Mouse (Mus musculus): ENCODE data around the gene Snta1. TPM values are rescaled to one million over a fixed set of nuclear protein-coding genes. Genes with fewer than 3 reads are reported as not detected.

Snta1 gene
- polyA plus RNA-seq, 1 experiment: 33.7 TPM

DNA sequence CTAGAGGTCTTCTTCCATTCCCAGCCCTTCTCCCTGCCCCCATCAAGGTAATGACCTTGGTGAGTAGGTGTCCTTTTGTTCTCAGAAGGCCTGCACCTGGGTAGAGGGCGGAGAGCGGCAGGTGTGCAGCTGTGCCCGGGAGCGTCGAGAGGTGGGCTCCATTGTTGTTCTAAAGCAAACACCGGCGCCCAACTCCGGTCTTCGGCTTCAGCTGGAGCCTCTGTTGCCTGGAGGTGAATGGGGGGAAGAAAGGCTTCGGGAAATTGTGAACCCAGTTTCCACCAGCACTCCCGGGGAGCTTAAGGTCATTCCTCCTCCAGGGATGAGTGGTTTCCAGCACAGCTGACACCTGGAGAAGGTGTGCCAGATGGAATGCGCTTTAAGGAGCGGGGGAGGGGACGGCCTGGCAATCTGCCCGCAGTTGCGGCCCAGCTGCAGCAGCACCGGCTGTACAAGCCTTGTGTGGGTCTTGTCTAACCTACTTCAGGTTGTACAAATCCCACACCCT, 20.0 kb upstream of the Snta1 start:
- 45% methylated on average over 17 of the region's 17 CpGs for WGBS
- H3K4me1 ChIP-seq (ENCODE audit: control insufficient read depth, insufficient read depth, low read length): peaks cover 3% of the 10 kb centered on the region
- H3K27ac ChIP-seq (ENCODE audit: insufficient read depth, low read length): no peak overlapping the region
- H3K4me3 ChIP-seq (replicated peaks; ENCODE audit: insufficient read depth, low read depth, low read length): no peak overlapping the region
- no peaks in the 10 kb centered on the region for H3K27me3 ChIP-seq (ENCODE audit: control insufficient read depth, insufficient read depth, low read length)
- DNase-seq: no peak
- TF ChIP-seq CTCF (IDR thresholded peaks at IDR 0.05; ENCODE audit: borderline replicate concordance, insufficient read depth, low read depth, low read length) (no peak), POLR2A (IDR thresholded peaks at IDR 0.05; ENCODE audit: borderline replicate concordance, insufficient read depth, low read length) (no peak)

DNA sequence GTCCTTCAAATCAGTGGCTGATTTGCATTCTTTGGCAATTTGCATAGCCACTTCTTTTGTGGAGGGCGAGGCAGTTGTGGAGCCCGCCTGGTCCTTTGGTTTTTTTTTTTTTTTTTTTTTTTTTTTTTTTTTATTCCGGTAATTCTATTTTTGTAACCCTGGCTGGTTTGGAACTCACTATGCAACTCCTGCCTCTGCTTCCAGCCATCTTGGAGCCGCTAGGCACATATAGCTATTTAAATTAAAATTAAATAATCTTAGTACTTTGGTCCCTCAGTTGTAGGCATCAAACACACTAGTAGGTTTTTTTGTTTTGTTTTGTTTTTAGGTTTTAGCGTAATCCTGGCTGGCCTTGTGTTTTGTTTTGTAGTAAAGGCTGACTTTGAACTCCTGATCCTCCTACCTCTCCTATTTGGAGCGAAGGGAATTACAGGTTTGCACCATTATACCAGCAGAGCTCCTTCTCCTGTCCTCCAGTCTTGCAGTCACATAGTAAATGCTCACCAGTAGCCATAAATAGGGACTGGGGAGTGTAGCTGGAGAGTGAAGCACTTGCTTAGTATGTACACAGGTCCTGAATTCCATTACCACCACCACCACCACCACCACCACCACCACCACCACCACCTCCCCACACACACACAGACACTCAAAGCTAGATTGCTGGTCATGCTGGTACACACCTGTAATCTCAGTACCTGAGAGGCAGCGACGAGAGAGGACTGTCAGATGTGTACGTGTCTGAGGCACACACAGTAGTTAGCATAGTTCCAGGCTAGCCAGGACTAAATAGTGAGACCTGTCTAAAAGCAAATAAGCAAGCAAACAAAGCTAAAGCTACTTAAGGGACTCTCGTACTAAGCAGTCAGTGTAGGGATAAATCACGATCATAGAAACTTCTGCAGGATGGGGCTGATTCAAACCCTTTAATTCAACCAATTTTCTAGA, 19.3 kb upstream of the Snta1 start:
- no peaks in the 10 kb centered on the region for H3K27me3 ChIP-seq (ENCODE audit: control insufficient read depth, insufficient read depth, low read length)
- no peak for TF ChIP-seq POLR2A (IDR thresholded peaks at IDR 0.05; ENCODE audit: borderline replicate concordance, insufficient read depth, low read length)
- TF ChIP-seq CTCF (IDR thresholded peaks at IDR 0.05; ENCODE audit: borderline replicate concordance, insufficient read depth, low read depth, low read length): no peak
- DNase-seq: no peak
- 80% methylated on average over 11 of the region's 11 CpGs for WGBS
- H3K27ac ChIP-seq (ENCODE audit: insufficient read depth, low read length): no peak overlapping the region
- peaks cover under 1% of the 10 kb centered on the region for H3K4me1 ChIP-seq (ENCODE audit: control insufficient read depth, insufficient read depth, low read length)
- H3K4me3 ChIP-seq (replicated peaks; ENCODE audit: insufficient read depth, low read depth, low read length): peak overlapping the region; percentile 18

DNA sequence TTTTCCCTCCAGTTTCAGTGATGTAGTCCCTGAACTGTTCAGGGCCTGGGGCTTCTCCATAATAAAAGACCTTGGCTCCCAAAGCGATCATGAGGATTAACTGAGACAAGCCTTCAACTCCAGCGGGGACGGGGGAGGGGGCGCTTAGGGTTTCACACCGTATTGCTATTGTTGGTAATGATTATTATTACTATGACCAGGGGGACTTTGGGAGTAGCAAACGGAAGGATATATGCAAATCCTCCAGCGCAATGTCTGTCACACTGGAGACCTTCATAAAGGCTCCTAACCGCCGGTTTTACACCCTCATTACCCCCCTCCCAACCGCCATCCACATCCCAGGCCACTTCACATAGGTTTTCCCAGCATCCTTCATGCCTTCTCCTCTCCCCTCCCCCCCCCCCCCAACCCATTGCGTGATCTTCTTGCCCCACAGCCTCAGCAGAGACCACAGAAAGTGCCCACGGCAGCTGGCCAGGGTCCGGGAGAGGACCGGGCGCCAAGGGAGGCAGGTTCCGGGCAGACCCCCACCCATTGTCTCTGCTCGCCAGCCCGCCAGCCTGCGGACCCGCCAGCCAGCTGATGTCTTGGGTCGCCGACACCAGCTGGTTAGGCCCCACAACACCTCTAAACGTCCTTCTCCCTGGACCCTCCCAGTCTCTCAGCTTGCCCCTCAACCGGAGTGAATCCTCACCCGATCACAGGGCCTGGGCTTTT, 18.4 kb upstream of the Snta1 start:
- 23% methylated on average over 25 of the region's 25 CpGs for WGBS

DNA sequence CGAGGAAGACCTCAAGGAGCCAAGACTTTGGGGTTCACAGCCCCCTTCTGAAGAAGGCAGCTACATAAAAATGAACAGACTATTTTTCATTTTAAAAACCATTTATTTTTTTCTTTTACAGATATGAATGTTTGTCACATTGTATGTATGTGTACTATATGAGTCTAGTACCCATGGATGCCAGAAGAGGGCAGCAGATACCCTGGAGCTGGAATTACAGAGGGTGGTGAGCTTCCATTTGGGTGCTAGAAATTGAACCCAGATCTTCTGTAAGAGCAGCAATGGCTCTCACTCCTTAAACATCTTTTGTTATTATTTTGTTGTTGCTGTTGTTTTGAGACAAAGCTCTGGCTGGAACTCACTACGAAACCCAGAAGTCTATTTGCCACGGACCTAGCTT, 17.6 kb upstream of the Snta1 start:
- Histone ChIP-seq H3K4me3 (replicated peaks; ENCODE audit: insufficient read depth, low read depth, low read length) (no peak overlapping the region), H3K4me1 (ENCODE audit: control insufficient read depth, insufficient read depth, low read length) (peaks cover 12% of the 10 kb centered on the region), H3K27ac (ENCODE audit: insufficient read depth, low read length) (no peak overlapping the region), H3K27me3 (ENCODE audit: control insufficient read depth, insufficient read depth, low read length) (no peaks in the 10 kb centered on the region)
- TF ChIP-seq CTCF (IDR thresholded peaks at IDR 0.05; ENCODE audit: borderline replicate concordance, insufficient read depth, low read depth, low read length): no peak
- no peak for TF ChIP-seq POLR2A (IDR thresholded peaks at IDR 0.05; ENCODE audit: borderline replicate concordance, insufficient read depth, low read length)
- DNase-seq: no peak
- 97% methylated on average over 3 of the region's 3 CpGs for WGBS

More for the DNA sequence above, 18.4 kb upstream of the Snta1 start:
- Histone ChIP-seq H3K27me3 (ENCODE audit: control insufficient read depth, insufficient read depth, low read length) (no peaks in the 10 kb centered on the region), H3K27ac (ENCODE audit: insufficient read depth, low read length) (no peak overlapping the region), H3K4me1 (ENCODE audit: control insufficient read depth, insufficient read depth, low read length) (peaks cover 4% of the 10 kb centered on the region), H3K4me3 (replicated peaks; ENCODE audit: insufficient read depth, low read depth, low read length) (peak overlapping the region; percentile 18)
- DNase-seq: no peak
- TF ChIP-seq CTCF (IDR thresholded peaks at IDR 0.05; ENCODE audit: borderline replicate concordance, insufficient read depth, low read depth, low read length) (no peak), POLR2A (IDR thresholded peaks at IDR 0.05; ENCODE audit: borderline replicate concordance, insufficient read depth, low read length) (no peak)

DNA sequence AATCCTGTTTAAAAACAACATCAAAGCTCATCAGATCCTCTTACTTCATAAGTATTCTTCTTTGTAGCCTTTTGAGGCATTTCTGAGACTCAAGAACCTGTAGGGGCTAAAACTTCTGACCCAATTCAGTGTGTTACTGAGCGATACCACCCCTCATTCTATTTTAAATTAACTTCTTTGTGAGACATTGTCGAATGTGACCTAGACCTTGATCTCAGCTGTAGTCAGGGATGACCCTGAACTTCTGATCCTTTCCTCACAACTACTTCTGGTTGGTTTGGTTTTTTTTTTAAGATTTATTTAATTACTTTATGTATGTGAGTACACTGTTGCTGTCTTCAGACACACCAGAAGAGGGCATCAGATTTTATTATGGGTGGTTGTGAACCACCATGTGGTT, 15.6 kb upstream of the Snta1 start:
- H3K27me3 ChIP-seq (ENCODE audit: control insufficient read depth, insufficient read depth, low read length): no peaks in the 10 kb centered on the region
- WGBS: 97% methylated on average over 2 of the region's 2 CpGs
- TF ChIP-seq POLR2A (IDR thresholded peaks at IDR 0.05; ENCODE audit: borderline replicate concordance, insufficient read depth, low read length): no peak
- TF ChIP-seq CTCF (IDR thresholded peaks at IDR 0.05; ENCODE audit: borderline replicate concordance, insufficient read depth, low read depth, low read length): no peak
- H3K4me3 ChIP-seq (replicated peaks; ENCODE audit: insufficient read depth, low read depth, low read length): no peak overlapping the region
- DNase-seq: no peak
- H3K27ac ChIP-seq (ENCODE audit: insufficient read depth, low read length): no peak overlapping the region
- H3K4me1 ChIP-seq (ENCODE audit: control insufficient read depth, insufficient read depth, low read length): peaks cover 12% of the 10 kb centered on the region

DNA sequence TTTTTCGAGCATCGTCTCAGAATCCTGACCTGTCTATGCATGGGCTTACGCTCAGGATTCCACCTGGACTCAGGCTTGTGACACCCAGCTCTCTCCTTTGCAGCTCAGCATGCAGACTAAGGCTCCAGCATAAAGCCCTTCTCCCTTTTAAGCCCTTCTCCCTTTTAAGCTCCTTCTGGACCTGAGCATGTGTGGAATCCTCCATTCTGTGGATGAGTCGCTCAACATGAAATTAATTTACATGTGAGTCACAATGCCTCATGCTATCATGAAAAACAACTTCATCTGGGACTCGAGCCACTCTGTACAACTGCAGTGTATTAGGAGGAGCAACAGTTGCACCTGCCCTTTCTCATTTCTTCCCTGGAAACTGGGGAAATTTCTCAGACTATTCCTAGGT, 14.3 kb upstream of the Snta1 start:
- DNase-seq: no peak
- Histone ChIP-seq H3K4me1 (ENCODE audit: control insufficient read depth, insufficient read depth, low read length) (peaks cover 12% of the 10 kb centered on the region), H3K27me3 (ENCODE audit: control insufficient read depth, insufficient read depth, low read length) (no peaks in the 10 kb centered on the region), H3K4me3 (replicated peaks; ENCODE audit: insufficient read depth, low read depth, low read length) (no peak overlapping the region), H3K27ac (ENCODE audit: insufficient read depth, low read length) (no peak overlapping the region)
- 48% methylated on average over 5 of the region's 5 CpGs for WGBS
- no peak for TF ChIP-seq POLR2A (IDR thresholded peaks at IDR 0.05; ENCODE audit: borderline replicate concordance, insufficient read depth, low read length)
- TF ChIP-seq CTCF (IDR thresholded peaks at IDR 0.05; ENCODE audit: borderline replicate concordance, insufficient read depth, low read depth, low read length): no peak

DNA sequence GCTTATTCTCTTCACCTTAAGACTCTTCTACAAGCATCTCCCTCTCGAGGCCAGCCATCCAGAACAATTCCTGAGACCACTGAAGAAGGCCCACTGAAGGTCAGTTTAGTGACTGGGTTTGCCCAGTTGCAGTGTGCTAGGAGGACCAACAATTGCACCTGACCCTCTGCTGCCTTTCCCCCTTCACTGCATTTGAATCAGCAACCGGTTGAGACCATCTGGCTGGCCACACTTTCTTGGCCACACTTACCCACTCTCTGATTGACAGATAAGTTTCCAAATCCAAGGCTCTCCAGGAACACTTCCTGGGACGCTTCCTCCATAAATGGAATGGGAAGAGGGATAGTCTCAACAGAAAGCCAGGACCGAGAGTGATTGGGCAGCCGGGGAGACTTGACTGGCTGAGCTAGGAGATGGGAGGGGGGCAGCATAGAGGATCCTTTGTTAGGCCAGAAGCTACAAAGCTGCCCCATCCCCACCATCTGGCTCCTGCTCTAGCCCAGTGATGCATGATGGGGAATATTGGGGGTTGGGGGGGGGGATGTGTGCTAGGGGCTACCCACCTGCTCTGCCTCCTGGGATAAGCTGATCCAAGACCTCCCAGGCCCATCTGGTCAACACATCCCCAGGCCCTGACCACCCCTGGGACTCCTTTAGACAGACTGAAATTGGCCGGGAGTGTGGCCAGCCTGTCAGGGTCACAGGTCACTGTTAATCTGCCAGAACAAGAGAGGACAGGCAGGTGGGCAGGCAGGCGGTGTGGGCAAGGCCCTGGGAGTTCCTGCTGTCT, 13.2 kb upstream of the Snta1 start:
- H3K27ac ChIP-seq (ENCODE audit: insufficient read depth, low read length): no peak overlapping the region
- no peaks in the 10 kb centered on the region for H3K27me3 ChIP-seq (ENCODE audit: control insufficient read depth, insufficient read depth, low read length)
- no peak overlapping the region for H3K4me3 ChIP-seq (replicated peaks; ENCODE audit: insufficient read depth, low read depth, low read length)
- TF ChIP-seq CTCF (IDR thresholded peaks at IDR 0.05; ENCODE audit: borderline replicate concordance, insufficient read depth, low read depth, low read length) (no peak), POLR2A (IDR thresholded peaks at IDR 0.05; ENCODE audit: borderline replicate concordance, insufficient read depth, low read length) (no peak)
- peak; percentile 48 to 65 for DNase-seq
- WGBS: 14% methylated on average over 7 of the region's 7 CpGs
- H3K4me1 ChIP-seq (ENCODE audit: control insufficient read depth, insufficient read depth, low read length): peaks cover 12% of the 10 kb centered on the region
